Comparison of ENCODE assay signal across 9 mouse cellular contexts in the genomic region with DNA sequence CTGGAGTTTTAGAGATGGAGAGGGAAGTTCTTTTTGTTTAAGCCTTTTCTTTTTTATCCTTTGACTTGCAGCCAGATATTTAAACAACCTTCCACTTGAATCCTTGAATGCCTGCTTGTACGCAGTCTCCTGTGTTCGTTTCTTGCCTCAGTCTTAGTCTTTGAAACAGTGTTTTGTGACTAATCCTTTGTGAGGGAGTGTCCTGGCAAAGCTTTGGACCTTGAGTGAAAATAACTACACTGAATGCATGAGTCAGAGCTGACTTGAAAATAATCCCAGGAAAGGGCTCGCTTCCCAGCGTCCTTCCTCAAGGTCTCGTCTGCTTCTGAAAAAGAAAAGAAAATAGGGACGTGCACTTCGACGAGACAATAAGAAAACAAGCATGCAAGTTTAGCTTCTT. TPM values are rescaled to one million over a fixed set of nuclear protein-coding genes. Genes with fewer than 3 reads are reported as not detected.
A peak's percentile ranks its signal among the peaks of the same experiment; 100 is the strongest.
DNase-seq lines count a peak whose midpoint lies in the region; ATAC-seq and TF ChIP-seq lines count a peak whose summit lies in the region.
"Had no signal": no experiment of that assay in that cellular context is flagged by ENCODE, and none has a peak within 500 bp of the region (broad histone marks: within the 10 kb centered on the region; RNA-seq: fewer than 3 reads in every experiment).

No protein-coding gene starts in this region.

- WGBS in forebrain, embryonic 15.5 days: 32% methylated on average over 8 of the region's 8 CpGs
- WGBS in forebrain, embryonic 12.5 days: 65% methylated on average over 8 of the region's 8 CpGs
- 68% methylated on average over 8 of the region's 8 CpGs for WGBS in midbrain, embryonic 14.5 days
- 77% methylated on average over 8 of the region's 8 CpGs for WGBS in midbrain, embryonic 10.5 days
- WGBS in lung, adult 2 months: 39% methylated on average over 8 of the region's 8 CpGs

- no peaks in the 10 kb centered on the region for H3K4me1 ChIP-seq in forebrain, embryonic 15.5 days
- no peaks in the 10 kb centered on the region for H3K4me1 ChIP-seq in forebrain, embryonic 12.5 days
- no peaks in the 10 kb centered on the region for H3K4me1 ChIP-seq in midbrain, embryonic 14.5 days (ENCODE audit: control insufficient read depth, insufficient read depth, low read length)
- no peaks in the 10 kb centered on the region for H3K4me1 ChIP-seq in midbrain, embryonic 10.5 days
- H3K4me1 ChIP-seq in lung, adult 2 months (ENCODE audit: control insufficient read depth, insufficient read depth, low read length): no peaks in the 10 kb centered on the region
- H3K4me1 ChIP-seq: neural tube, embryonic 15.5 days had no signal

- H3K27ac ChIP-seq in forebrain, embryonic 15.5 days (replicated peaks): 0 out of 2 replicates have a peak overlapping the region, but pooled peaks have one; percentile 5
- no peak overlapping the region for H3K27ac ChIP-seq in forebrain, embryonic 12.5 days
- H3K27ac ChIP-seq in midbrain, embryonic 14.5 days (replicated peaks; ENCODE audit: low read depth, low read length): no peak overlapping the region
- no peak overlapping the region for H3K27ac ChIP-seq in midbrain, embryonic 10.5 days (replicated peaks)
- H3K27ac ChIP-seq: neural tube, embryonic 15.5 days had no signal

- H3K4me3 ChIP-seq in forebrain, embryonic 15.5 days: no peak overlapping the region
- H3K4me3 ChIP-seq in forebrain, embryonic 12.5 days (replicated peaks): no peak overlapping the region
- H3K4me3 ChIP-seq in midbrain, embryonic 14.5 days (replicated peaks; ENCODE audit: low read depth, low read length): no peak overlapping the region
- no peak overlapping the region for H3K4me3 ChIP-seq in midbrain, embryonic 10.5 days
- no peak overlapping the region for H3K4me3 ChIP-seq in lung, adult 2 months (replicated peaks; ENCODE audit: extremely low read depth, low read depth, low read length)
- H3K4me3 ChIP-seq: neural tube, embryonic 15.5 days had no signal

- H3K4me2 ChIP-seq in forebrain, embryonic 15.5 days (replicated peaks): no peak overlapping the region
- H3K4me2 ChIP-seq in forebrain, embryonic 12.5 days: no peak overlapping the region
- H3K4me2 ChIP-seq in midbrain, embryonic 14.5 days (ENCODE audit: low read length): no peak overlapping the region
- H3K4me2 ChIP-seq: neural tube, embryonic 15.5 days had no signal

- no peaks in the 10 kb centered on the region for H3K27me3 ChIP-seq in forebrain, embryonic 15.5 days
- H3K27me3 ChIP-seq in forebrain, embryonic 12.5 days: no peaks in the 10 kb centered on the region
- no peaks in the 10 kb centered on the region for H3K27me3 ChIP-seq in midbrain, embryonic 14.5 days (ENCODE audit: control insufficient read depth, insufficient read depth, low read length)
- H3K27me3 ChIP-seq in midbrain, embryonic 10.5 days (ENCODE audit: low read depth, poor library complexity, severe bottlenecking): no peaks in the 10 kb centered on the region
- H3K27me3 ChIP-seq: neural tube, embryonic 15.5 days had no signal

- H3K36me3 ChIP-seq in forebrain, embryonic 15.5 days: peaks cover 80% of the 10 kb centered on the region
- H3K36me3 ChIP-seq in forebrain, embryonic 12.5 days (replicated peaks): peaks cover 73% of the 10 kb centered on the region
- H3K36me3 ChIP-seq in midbrain, embryonic 14.5 days (ENCODE audit: control insufficient read depth, insufficient read depth, low read length): peaks cover 80% of the 10 kb centered on the region
- peaks cover 83% of the 10 kb centered on the region for H3K36me3 ChIP-seq in midbrain, embryonic 10.5 days

- peak; percentile 21 for DNase-seq in midbrain, embryonic 14.5 days
- no peak for DNase-seq in midbrain, embryonic 10.5 days (ENCODE audit: low spot score)
- DNase-seq in gastrocnemius, postnatal 25 days: peak; percentile 18
- peak; percentile 28 for DNase-seq in ovary, postnatal 36 days (ENCODE audit: low spot score)
- DNase-seq in lung, adult 2 months: no peak

- H3K9ac ChIP-seq in forebrain, embryonic 15.5 days (replicated peaks): no peak overlapping the region
- H3K9ac ChIP-seq in forebrain, embryonic 12.5 days: no peak overlapping the region
- no peak overlapping the region for H3K9ac ChIP-seq in midbrain, embryonic 14.5 days (replicated peaks; ENCODE audit: low read length)
- H3K9ac ChIP-seq: neural tube, embryonic 15.5 days had no signal

- no peak for TF ChIP-seq CTCF in lung, adult 2 months (IDR thresholded peaks at IDR 0.05; ENCODE audit: insufficient read depth, low read length)

- ATAC-seq in forebrain, embryonic 15.5 days (replicated peaks): no peak
- no peak for ATAC-seq in forebrain, embryonic 12.5 days (ENCODE audit: low FRiP score)
- ATAC-seq in midbrain, embryonic 14.5 days (ENCODE audit: low FRiP score, low TSS enrichment): no peak
- ATAC-seq in monocyte, adult 5-6 weeks (replicated peaks; ENCODE audit: insufficient number of reproducible peaks, low FRiP score, low TSS enrichment, poor library complexity, severe bottlenecking): no peak

- no peak for TF ChIP-seq POLR2A in lung, adult 2 months (IDR thresholded peaks at IDR 0.05; ENCODE audit: borderline replicate concordance, extremely low read depth, low read depth, low read length)

- H3K9me3 ChIP-seq in forebrain, embryonic 15.5 days: no peaks in the 10 kb centered on the region
- no peaks in the 10 kb centered on the region for H3K9me3 ChIP-seq in forebrain, embryonic 12.5 days
- H3K9me3 ChIP-seq in midbrain, embryonic 14.5 days (ENCODE audit: control insufficient read depth, low read length): no peaks in the 10 kb centered on the region
- no peaks in the 10 kb centered on the region for H3K9me3 ChIP-seq in midbrain, embryonic 10.5 days (replicated peaks)
- H3K9me3 ChIP-seq: neural tube, embryonic 15.5 days had no signal

RNA-seq across cellular contexts. Expression of a gene that starts 11.1 kb away (rescaled TPM):
- 61.4 and 63.6 TPM in 2 replicates for polyA plus RNA-seq in forebrain, embryonic 15.5 days (2015; fragmentation: Nextera tagmentation; extraction: Ambion mirVana)
- 55.2 and 61.0 TPM in 2 replicates for polyA plus RNA-seq in forebrain, embryonic 12.5 days (2016; fragmentation: Nextera tagmentation; extraction: Ambion mirVana)
- 56.3 and 75.8 TPM in 2 replicates for polyA plus RNA-seq in midbrain, embryonic 14.5 days (2014; fragmentation: Nextera tagmentation; extraction: Ambion mirVana)
- 43.7 and 53.1 TPM in 2 replicates for polyA plus RNA-seq in midbrain, embryonic 10.5 days (2016; fragmentation: Nextera tagmentation; extraction: Ambion mirVana)
- total RNA-seq in gastrocnemius, postnatal 25 days (2021): 10 to 100 TPM; 10.1 to 12.3 TPM
- total RNA-seq in monocyte, adult 5-6 weeks (2017): 71.5 to 89.2 TPM (median 82.8 TPM) in 3 replicates
- 16.1 and 26.3 TPM in 2 replicates for polyA plus RNA-seq in lung, adult 2 months (2012; rRNA removed)

RNA-seq across cellular contexts. Expression of a gene that starts 48.3 kb away (rescaled TPM):
- polyA plus RNA-seq in forebrain, embryonic 15.5 days (2015; fragmentation: Nextera tagmentation; extraction: Ambion mirVana): 5.3 and 5.8 TPM in 2 replicates
- 10.9 and 11.3 TPM in 2 replicates for polyA plus RNA-seq in forebrain, embryonic 12.5 days (2016; fragmentation: Nextera tagmentation; extraction: Ambion mirVana)
- 2.2 and 3.9 TPM in 2 replicates for polyA plus RNA-seq in midbrain, embryonic 14.5 days (2014; fragmentation: Nextera tagmentation; extraction: Ambion mirVana)
- 9.6 and 9.9 TPM in 2 replicates for polyA plus RNA-seq in midbrain, embryonic 10.5 days (2016; fragmentation: Nextera tagmentation; extraction: Ambion mirVana)
- 1 to 10 TPM in 1 of 2 experiments, under 1 TPM in 1; 0.97 to 1.4 TPM for total RNA-seq in gastrocnemius, postnatal 25 days (2021)
- total RNA-seq in monocyte, adult 5-6 weeks (2017): 22.8 to 29.1 TPM (median 26.8 TPM) in 3 replicates
- 1.3 and 1.8 TPM in 2 replicates for polyA plus RNA-seq in lung, adult 2 months (2012; rRNA removed)

RNA-seq across cellular contexts. Expression of a gene that starts 56.3 kb away (rescaled TPM):
- not detected in 2 replicates for polyA plus RNA-seq in forebrain, embryonic 15.5 days (2015; fragmentation: Nextera tagmentation; extraction: Ambion mirVana)
- not detected in 2 replicates for polyA plus RNA-seq in forebrain, embryonic 12.5 days (2016; fragmentation: Nextera tagmentation; extraction: Ambion mirVana)
- 0.36 TPM in 1 of 2 replicates, not detected in the other for polyA plus RNA-seq in midbrain, embryonic 14.5 days (2014; fragmentation: Nextera tagmentation; extraction: Ambion mirVana)
- polyA plus RNA-seq in midbrain, embryonic 10.5 days (2016; fragmentation: Nextera tagmentation; extraction: Ambion mirVana): 0.57 and 0.90 TPM in 2 replicates
- total RNA-seq in gastrocnemius, postnatal 25 days (2021): not detected
- total RNA-seq in monocyte, adult 5-6 weeks (2017): not detected in 3 replicates
- polyA plus RNA-seq in lung, adult 2 months (2012; rRNA removed): not detected in 2 replicates

Comparison
In these comparisons a context has a peak if more than half of its experiments do, and no peak if none do; other contexts are left out.
1. DNase-seq: peak in midbrain, embryonic 14.5 days (single experiment), gastrocnemius, postnatal 25 days (single experiment) and ovary, postnatal 36 days (single experiment); none in midbrain, embryonic 10.5 days (single experiment) and lung, adult 2 months (single experiment).